Mouse (Mus musculus): Measurements from ENCODE around the gene Baiap2l1. TPM values are rescaled to one million over a fixed set of nuclear protein-coding genes. Genes with fewer than 3 reads are reported as not detected.

The Baiap2l1 gene
- polyA plus RNA-seq, 1 experiment from 2014 or later: 2.3 TPM

DNA sequence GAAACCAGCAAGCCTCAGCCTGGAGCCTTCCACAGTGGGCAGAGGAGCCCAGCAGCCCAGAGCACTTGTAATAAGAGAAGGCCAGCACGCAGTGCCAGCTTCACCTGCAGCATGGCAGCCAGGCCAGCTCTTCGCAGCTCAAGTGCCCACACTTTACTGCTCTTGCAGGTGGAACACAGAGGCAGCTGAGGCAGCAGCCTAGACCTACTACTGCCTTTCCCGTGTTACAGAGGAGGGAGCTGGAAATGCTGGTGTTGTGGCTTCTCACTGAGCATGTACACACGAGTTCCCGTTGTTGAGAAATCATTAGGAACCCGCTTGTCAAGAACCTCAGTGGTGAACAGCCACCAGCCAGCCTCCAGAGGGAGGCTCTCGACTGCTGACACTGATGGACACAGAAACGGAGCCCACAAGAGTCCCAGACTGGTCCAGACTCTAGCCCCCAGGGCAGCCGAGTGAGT is 78.8 kb downstream of the Baiap2l1 start:
- 88% methylated on average over 9 of the region's 9 CpGs for WGBS
- Histone ChIP-seq H3K4me3 (no peak overlapping the region), H3K9ac (no peak overlapping the region), H3K36me3 (no peaks in the 10 kb centered on the region), H3K9me3 (no peaks in the 10 kb centered on the region), H3K4me1 (replicated peaks) (0 out of 2 replicates have a peak, but pooled peaks cover 4% of the 10 kb centered on the region), H3K27me3 (no peaks in the 10 kb centered on the region), H3K4me2 (no peak overlapping the region), H3K27ac (replicated peaks) (no peak overlapping the region)
- ATAC-seq (ENCODE audit: low FRiP score, low read depth): no peak

DNA sequence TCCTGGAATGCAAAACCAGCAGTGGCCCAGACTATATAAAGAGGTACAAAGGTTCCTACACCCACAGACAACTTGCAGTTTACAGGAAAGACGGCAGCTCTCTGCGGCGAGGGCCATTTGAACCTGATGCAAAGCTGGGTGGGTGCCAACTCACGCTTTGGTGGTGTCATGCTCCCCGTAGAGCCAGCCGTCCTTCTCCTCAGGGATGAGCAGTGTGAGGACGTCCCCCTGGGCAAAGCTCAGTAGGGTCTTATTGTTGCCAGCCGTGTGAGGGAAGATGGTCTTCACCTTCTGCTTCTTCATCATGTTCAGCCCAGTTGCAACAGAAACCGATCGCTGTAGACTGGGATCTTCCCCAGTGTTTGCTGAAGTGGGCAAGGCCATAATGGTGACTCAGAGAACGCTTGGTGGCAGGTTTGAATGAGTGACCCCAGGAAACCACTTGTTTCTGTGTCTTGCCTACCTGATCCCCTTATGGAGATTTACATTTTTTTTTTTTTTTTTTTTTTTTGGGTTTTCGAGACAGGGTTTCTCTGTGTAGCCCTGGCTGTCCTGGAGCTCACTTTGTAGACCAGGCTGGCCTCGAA is 79.4 kb downstream of the Baiap2l1 start:
- Histone ChIP-seq H3K9ac (no peak overlapping the region), H3K4me3 (no peak overlapping the region), H3K27me3 (no peaks in the 10 kb centered on the region), H3K4me1 (replicated peaks) (0 out of 2 replicates have a peak, but pooled peaks cover 4% of the 10 kb centered on the region), H3K36me3 (no peaks in the 10 kb centered on the region), H3K9me3 (no peaks in the 10 kb centered on the region), H3K27ac (replicated peaks) (no peak overlapping the region), H3K4me2 (no peak overlapping the region)
- WGBS: 84% methylated on average over 12 of the region's 13 CpGs
- ATAC-seq (ENCODE audit: low FRiP score, low read depth): no peak

DNA sequence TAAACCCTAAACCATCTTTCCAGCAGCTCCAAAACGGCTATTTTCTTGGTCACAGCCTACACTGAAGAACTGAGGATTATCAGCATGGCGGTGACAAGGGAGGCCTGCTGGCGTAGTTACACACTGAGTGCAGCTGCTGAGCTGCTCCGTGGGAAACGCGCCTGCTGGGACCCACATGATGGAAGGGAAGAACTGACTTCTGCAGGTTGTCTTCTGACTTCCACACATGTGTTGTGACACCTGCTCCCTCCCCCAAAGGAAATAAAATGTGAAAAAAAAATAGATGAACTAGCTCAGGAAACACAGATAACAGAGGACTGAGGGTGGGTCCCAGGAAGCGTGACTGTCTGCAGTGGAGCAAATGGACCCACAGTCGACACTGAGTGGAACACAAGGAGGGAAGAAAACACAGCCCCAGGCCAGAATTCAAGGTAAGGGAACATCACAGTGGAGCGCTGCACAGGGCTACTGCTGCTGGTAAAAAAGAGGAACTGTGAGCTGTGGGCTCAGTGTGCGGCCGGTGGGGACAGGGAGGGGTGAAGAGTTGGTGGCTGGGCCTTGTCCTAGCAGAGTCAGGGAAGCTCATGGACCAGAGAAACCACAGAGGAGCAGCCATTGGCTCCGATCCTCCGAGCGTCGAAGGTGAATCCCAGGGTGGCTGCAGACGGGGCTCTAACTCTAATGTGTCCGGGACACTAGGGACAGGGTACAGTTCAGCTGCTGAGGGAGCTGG is 80.8 kb downstream of the Baiap2l1 start:
- no peak overlapping the region for H3K9ac ChIP-seq

DNA sequence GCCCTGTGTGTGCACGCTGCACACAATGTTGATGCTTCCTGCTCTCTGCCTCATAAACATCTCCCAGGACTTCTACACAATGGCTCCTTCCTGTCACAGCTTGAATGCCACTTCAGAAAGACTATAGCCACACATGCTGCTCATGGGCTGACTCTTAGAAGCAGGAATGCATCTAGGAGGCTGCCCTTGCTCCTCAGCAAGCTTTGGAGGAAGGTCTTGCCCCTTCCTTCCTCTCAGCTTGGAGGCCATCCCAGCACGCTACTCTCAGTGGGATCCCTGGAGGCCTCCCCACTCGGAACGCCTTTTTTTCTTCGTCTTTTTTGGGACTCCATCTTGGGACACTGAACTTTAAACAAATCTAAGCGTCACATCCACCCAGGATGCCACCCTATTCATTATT is 83.0 kb downstream of the Baiap2l1 start:
- Histone ChIP-seq H3K9me3 (no peaks in the 10 kb centered on the region), H3K27ac (replicated peaks) (no peak overlapping the region), H3K4me1 (replicated peaks) (0 out of 2 replicates have a peak, but pooled peaks cover 4% of the 10 kb centered on the region), H3K9ac (no peak overlapping the region), H3K27me3 (no peaks in the 10 kb centered on the region), H3K36me3 (no peaks in the 10 kb centered on the region), H3K4me3 (no peak overlapping the region), H3K4me2 (no peak overlapping the region)
- 52% methylated on average over 6 of the region's 6 CpGs for WGBS
- ATAC-seq (ENCODE audit: low FRiP score, low read depth): no peak

More for the DNA sequence above, 80.8 kb downstream of the Baiap2l1 start:
- Histone ChIP-seq H3K4me1 (replicated peaks) (0 out of 2 replicates have a peak, but pooled peaks cover 4% of the 10 kb centered on the region), H3K36me3 (no peaks in the 10 kb centered on the region), H3K27me3 (no peaks in the 10 kb centered on the region), H3K27ac (replicated peaks) (no peak overlapping the region), H3K4me3 (no peak overlapping the region), H3K4me2 (no peak overlapping the region), H3K9me3 (no peaks in the 10 kb centered on the region)
- no peak for ATAC-seq (ENCODE audit: low FRiP score, low read depth)
- WGBS: 84% methylated on average over 17 of the region's 17 CpGs

DNA sequence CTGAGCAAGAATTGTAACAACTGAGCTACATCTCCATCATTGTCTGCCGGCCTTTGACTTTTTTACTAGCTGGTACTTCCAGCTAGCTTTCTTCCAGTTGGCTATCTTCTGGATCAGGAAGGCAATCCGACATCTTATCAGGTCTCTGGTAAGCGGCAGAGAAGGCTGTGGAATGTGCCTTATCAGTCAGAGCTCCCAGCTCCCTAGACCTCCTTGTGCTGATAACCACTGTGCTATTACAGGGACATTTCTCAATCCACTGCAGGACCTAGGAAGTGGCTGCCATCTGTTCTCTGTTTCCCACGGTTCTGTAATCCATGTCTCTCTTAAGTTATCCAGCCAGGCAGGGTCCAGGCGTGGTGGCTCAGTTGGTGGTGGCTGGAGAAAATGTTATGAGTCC is 86.1 kb downstream of the Baiap2l1 start:
- Histone ChIP-seq H3K9ac (no peak overlapping the region), H3K4me2 (no peak overlapping the region), H3K36me3 (no peaks in the 10 kb centered on the region), H3K9me3 (no peaks in the 10 kb centered on the region), H3K27me3 (no peaks in the 10 kb centered on the region), H3K4me1 (replicated peaks) (0 out of 2 replicates have a peak, but pooled peaks cover 4% of the 10 kb centered on the region), H3K4me3 (no peak overlapping the region), H3K27ac (replicated peaks) (no peak overlapping the region)
- no peak for ATAC-seq (ENCODE audit: low FRiP score, low read depth)
- WGBS: 82% methylated on average over 5 of the region's 5 CpGs

DNA sequence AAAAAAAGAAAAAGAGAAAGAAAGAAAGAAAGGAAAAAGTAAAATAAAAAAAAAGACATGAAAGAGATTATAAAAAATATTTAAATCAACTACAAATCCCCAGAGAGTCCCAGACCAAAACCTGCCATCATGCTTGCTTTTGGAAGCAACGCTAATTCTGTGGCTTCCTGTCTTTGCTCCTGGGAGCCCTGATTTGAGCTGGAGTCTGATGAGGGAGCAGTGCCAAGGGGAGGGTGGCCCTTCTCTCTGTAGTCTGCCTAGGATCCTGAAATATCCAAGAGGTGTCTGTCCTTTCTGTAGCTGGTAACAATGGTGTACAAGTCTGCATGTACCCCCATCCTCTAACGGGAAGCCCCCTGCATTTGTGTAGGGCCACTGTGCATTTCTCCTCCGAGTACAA is 86.8 kb downstream of the Baiap2l1 start:
- H3K27me3 ChIP-seq: no peaks in the 10 kb centered on the region
- 75% methylated on average over 3 of the region's 3 CpGs for WGBS
- no peak overlapping the region for H3K4me2 ChIP-seq
- no peaks in the 10 kb centered on the region for H3K36me3 ChIP-seq
- no peaks in the 10 kb centered on the region for H3K9me3 ChIP-seq
- H3K4me3 ChIP-seq: no peak overlapping the region
- H3K4me1 ChIP-seq (replicated peaks): 0 out of 2 replicates have a peak, but pooled peaks cover 4% of the 10 kb centered on the region
- ATAC-seq (ENCODE audit: low FRiP score, low read depth): no peak
- H3K27ac ChIP-seq (replicated peaks): no peak overlapping the region
- no peak overlapping the region for H3K9ac ChIP-seq

DNA sequence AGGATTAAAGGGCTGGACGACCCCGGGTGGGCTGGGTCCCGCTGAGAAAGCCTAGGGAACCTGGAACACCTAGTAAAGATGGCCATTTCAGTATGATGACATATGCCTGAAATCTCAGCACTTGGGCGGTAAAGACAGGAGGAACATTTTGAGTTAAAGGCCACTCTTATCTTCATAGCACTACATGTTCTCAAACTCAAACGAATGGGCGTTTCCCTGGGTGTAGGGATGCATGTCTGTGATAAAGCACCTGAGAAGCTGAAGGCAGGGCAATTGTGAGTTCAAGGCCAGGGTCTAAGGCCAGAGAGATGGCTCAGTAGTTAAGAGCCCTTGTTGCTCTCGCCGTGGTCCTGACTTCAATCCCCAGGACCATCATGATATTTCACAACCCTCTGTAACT is 87.5 kb downstream of the Baiap2l1 start:
- H3K4me1 ChIP-seq (replicated peaks): 0 out of 2 replicates have a peak, but pooled peaks cover 4% of the 10 kb centered on the region
- 94% methylated on average over 8 of the region's 8 CpGs for WGBS
- H3K4me3 ChIP-seq: no peak overlapping the region
- no peaks in the 10 kb centered on the region for H3K36me3 ChIP-seq
- no peak overlapping the region for H3K4me2 ChIP-seq
- H3K27me3 ChIP-seq: no peaks in the 10 kb centered on the region
- no peaks in the 10 kb centered on the region for H3K9me3 ChIP-seq
- H3K27ac ChIP-seq (replicated peaks): no peak overlapping the region
- no peak overlapping the region for H3K9ac ChIP-seq
- no peak for ATAC-seq (ENCODE audit: low FRiP score, low read depth)

DNA sequence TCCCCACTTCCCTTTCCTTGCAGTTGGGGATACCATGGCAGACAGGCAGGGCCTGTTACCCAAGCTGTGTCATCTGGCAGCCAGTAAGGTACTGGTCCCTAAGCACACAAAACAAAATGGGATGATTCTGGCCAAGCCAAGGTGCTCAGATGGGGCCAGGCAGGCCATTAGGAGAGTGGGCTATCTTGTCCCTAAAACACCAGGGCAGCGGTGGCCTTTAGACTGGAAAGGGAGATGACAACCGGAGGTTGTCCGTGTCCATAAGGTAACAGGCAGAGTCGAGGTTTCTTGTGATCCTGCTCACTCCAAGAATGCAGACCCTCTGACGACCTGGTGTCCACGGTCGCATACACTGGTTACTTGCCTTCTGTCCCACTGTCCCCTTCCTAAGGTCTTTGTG is 88.0 kb downstream of the Baiap2l1 start:
- no peaks in the 10 kb centered on the region for H3K9me3 ChIP-seq
- H3K36me3 ChIP-seq: peaks cover 3% of the 10 kb centered on the region; the same call in 1 of the 2 replicates
- 94% methylated on average over 7 of the region's 7 CpGs for WGBS
- H3K4me1 ChIP-seq (replicated peaks): 0 out of 2 replicates have a peak, but pooled peaks cover 3% of the 10 kb centered on the region
- H3K27ac ChIP-seq (replicated peaks): no peak overlapping the region
- H3K4me2 ChIP-seq: no peak overlapping the region
- no peak; the same call in 1 of the 2 replicates for ATAC-seq (ENCODE audit: low FRiP score, low read depth)
- H3K4me3 ChIP-seq: no peak overlapping the region
- no peak overlapping the region for H3K9ac ChIP-seq
- H3K27me3 ChIP-seq: no peaks in the 10 kb centered on the region

DNA sequence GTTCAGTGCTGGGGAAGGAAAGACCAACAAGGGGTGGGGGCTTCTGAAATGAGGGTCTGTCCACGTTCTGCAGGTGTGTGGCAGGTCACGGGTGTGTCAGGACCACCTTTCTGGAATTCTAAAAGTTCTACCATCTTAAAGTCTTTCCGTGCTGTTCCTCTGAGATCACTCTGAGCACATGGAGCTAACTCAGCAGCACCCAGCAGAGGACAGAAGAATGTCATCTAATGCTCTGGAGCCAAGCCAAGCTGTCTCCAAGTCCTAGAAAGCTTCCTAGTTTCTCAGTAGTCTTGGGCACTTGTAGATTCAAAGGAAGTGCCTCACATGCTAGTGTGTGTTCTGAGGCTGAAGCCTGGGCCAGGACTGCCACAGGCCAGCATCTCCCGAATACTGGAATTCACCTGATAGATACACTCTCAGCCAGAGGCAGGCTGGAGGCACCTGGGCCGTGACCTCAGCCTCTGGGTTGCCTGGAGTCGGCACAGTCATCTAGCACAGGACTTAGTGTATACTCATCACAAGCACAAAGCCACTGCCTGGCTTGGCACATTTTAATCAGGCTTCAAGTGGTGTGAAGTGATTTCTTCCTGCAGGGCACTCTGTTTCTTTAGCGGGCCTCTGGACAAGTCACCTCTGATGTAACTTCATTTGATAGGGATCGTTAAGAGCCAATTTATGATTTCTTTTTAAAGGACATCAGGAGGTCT is 90.2 kb downstream of the Baiap2l1 start:
- no peak for ATAC-seq (ENCODE audit: low FRiP score, low read depth)
- WGBS: 73% methylated on average over 8 of the region's 8 CpGs

DNA sequence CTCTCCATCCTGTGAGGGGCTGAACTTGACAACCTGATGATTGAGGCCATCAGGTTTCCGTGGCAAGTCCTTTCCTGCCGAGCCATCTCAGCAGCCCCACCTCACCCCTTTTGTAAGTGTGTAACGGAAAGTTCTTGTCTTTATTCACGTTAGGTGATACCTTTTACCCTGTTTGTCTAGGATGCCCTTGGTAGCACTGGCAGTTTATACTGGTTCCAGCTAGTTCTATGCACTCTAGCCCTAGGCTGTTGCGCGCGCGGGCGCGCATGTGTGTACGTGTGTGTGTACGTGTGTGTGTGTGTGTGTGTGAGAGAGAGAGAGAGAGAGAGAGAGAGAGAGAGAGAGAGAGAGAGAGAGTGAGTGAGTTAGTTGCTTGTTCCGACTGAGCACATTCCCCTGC is 94.4 kb downstream of the Baiap2l1 start:
- ATAC-seq (ENCODE audit: low FRiP score, low read depth): no peak
- WGBS: 91% methylated on average over 13 of the region's 13 CpGs
- Histone ChIP-seq H3K4me3 (no peak overlapping the region), H3K27ac (replicated peaks) (no peak overlapping the region), H3K36me3 (peaks cover 10% of the 10 kb centered on the region), H3K4me1 (replicated peaks) (peaks cover 19% of the 10 kb centered on the region), H3K9ac (no peak overlapping the region), H3K27me3 (no peaks in the 10 kb centered on the region), H3K9me3 (no peaks in the 10 kb centered on the region), H3K4me2 (no peak overlapping the region)

More for the DNA sequence above, 90.2 kb downstream of the Baiap2l1 start:
- Histone ChIP-seq H3K36me3 (peaks cover 10% of the 10 kb centered on the region), H3K4me3 (no peak overlapping the region), H3K27ac (replicated peaks) (no peak overlapping the region), H3K9me3 (no peaks in the 10 kb centered on the region), H3K27me3 (no peaks in the 10 kb centered on the region), H3K4me1 (replicated peaks) (0 out of 2 replicates have a peak, but pooled peaks cover 3% of the 10 kb centered on the region), H3K9ac (no peak overlapping the region), H3K4me2 (no peak overlapping the region)

DNA sequence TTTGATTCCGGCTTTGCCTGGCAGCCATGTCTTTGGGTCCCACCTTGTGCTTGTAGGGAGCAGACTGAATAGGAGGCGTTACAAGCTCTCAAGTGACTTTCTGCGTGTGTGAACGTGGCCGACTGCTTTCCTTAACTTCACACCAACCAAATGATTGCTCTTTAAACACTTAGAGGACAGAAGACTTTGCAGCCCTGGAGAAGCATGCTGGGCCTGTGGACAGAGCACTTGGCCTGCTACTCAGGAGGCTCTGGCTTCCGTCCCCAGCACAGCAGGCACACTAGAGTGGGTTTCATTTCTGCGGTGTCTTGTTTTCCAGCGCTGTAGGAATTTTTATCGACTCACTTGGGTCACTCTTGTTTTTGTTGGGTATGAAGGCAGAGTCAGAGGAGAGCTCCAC is 94.8 kb downstream of the Baiap2l1 start:
- no peak overlapping the region for H3K4me2 ChIP-seq
- peaks cover 23% of the 10 kb centered on the region for H3K4me1 ChIP-seq (replicated peaks)
- no peak overlapping the region for H3K9ac ChIP-seq
- H3K36me3 ChIP-seq: peaks cover 10% of the 10 kb centered on the region
- H3K27me3 ChIP-seq: no peaks in the 10 kb centered on the region
- WGBS: 75% methylated on average over 9 of the region's 9 CpGs
- no peaks in the 10 kb centered on the region for H3K9me3 ChIP-seq
- no peak overlapping the region for H3K27ac ChIP-seq (replicated peaks)
- no peak for ATAC-seq (ENCODE audit: low FRiP score, low read depth)
- no peak overlapping the region for H3K4me3 ChIP-seq

DNA sequence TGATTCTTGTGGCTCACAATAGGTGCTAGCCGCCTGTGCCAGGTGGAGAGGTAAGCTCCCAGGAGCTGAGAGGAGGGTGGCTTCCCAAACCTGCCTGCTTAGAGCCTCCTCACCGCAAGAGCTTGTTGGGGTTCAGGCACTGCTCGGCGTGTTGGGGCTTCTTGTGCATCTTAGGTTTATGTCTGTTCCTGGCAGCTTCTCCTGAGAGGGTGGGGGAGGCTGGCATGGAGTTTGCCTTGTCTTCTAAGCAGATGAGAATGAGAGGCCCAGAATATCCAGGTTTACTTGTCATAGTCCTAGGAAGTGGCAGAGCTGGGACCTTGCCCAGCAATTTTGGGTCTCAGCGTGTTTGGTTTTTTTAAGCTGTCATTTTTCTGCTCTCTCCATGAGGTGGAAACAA is 96.1 kb downstream of the Baiap2l1 start:
- WGBS: 90% methylated on average over 5 of the region's 5 CpGs
- no peaks in the 10 kb centered on the region for H3K9me3 ChIP-seq
- no peak overlapping the region for H3K9ac ChIP-seq
- no peak overlapping the region for H3K27ac ChIP-seq (replicated peaks)
- H3K36me3 ChIP-seq: peaks cover 10% of the 10 kb centered on the region
- H3K4me2 ChIP-seq: no peak overlapping the region
- peaks cover 35% of the 10 kb centered on the region for H3K4me1 ChIP-seq (replicated peaks)
- no peaks in the 10 kb centered on the region for H3K27me3 ChIP-seq
- ATAC-seq (ENCODE audit: low FRiP score, low read depth): no peak
- no peak overlapping the region for H3K4me3 ChIP-seq
